Mouse (Mus musculus) mesoderm, embryonic 11.5 days (tissue): ENCODE results near the gene Stxbp1.

Experiments
- DNase-seq: peaks from one replicate; pipeline ENCODE4 v3.0.0-alpha.2; 2012; ENCODE audit warnings: low read depth, low spot score

Stxbp1 gene

DNA sequence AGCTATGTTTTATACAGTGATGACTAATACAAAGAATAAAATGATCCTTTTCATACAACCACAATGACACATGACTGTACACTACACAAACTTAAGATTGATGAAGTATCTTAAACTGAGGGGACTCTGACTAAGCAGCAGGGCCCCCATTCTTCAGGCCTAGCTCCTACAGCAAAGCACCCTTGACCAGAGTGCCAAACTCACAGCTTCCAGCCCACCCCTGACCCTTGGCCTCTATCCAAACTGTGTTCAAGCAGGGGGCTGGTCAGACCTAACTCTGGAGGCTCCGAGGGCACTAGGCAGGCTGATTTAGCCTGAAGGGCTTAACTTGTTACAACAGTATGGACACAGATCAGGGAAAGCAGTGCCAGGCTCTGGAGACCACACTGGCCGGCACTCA lies 58.5 kb downstream of the Stxbp1 start:
- no peak for DNase-seq

DNA sequence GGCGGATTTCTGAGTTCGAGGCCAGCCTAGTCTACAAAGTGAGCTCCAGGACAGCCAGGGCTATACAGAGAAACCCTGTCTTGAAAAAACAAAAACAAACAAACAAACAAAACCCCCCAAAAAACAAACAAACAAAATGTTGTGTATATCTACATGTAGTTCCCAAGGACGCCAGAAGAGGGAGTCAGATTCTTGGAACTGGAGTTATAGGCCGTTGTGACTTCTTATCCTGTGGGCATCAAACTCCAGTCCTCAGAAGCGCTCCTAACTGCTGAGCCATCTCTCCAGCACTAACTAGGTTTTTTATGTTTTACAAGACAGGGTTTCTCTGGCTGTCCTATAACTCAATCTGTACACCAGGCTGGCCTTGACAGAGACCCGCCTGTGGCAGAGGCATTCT lies 59.9 kb downstream of the Stxbp1 start:
- peak; percentile 35 for DNase-seq

DNA sequence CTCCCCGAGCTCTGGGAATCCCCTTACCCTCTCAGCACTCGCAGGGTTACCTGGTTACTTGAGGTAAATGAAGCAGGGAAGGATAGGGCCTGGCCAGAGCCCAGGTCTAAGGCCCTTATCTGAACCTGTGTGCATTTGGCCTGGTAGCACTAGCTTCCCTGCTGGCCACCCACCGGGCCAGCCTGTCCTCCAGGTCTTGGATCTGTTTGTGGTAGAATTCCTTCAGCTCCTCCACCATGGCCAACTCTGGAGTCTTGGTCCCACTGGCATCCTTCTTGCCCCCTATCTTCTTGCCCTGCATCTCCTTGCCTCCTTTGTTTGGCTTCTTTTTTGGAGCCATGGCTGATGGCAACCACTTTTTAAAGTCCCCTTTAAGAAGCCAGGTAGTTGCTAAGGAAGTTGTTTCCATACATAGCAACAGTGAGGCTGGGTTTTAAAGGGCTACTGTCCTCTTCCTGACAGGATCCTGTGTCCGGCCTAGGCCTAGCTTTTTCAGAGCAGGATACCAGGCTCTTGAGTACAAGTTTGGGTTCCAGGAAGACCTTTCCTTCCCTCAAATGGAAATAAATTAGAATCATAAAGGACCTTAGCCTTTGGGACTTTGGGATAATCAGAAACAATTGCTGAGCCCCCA lies 62.9 kb downstream of the Stxbp1 start, which contains the start of gene Cfap157:
Gene Cfap157, minus strand, starts transcription at position 381 of the 634 bp plus-strand sequence.
- peak; percentile 32 for DNase-seq

DNA sequence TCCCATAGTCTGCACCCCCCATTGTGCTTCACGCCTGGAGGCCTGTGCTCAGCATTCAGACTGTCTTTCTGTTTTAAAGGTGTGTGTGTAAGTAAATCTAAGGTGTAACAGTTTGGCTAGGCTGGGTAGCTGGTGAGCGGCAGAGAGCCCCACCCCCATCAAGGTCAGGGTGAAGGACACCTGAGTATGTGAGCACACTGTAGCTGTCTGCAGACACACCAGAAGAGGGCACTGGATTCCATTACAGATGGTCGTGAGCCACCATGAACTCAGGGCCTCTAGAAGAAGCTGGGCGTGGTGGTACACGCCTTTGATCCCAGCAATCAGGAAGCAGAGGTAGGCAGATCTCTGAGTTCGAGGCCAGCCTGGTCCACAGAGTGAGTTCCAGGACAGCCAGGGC lies 65.3 kb downstream of the Stxbp1 start:
- DNase-seq: no peak

DNA sequence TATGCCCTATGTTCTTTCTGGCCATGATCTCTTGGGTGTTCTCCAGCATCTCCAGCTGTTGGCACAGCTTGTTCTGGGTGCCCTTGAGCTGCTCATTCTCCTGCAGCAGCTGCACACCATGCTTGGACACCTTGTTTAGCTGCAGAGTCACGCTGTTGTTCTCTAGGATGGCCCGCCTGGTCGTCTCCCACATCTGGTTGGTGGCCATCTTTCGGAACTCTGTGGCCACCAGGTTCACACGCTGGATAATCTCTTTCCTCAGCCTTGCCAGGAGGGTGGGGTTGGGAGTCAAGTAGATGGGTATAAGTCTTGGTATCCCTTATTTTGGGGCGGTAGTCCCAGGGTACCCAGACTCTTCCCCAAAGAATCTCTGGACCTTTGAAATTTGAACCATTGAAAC lies 67.3 kb downstream of the Stxbp1 start:
- no peak for DNase-seq

DNA sequence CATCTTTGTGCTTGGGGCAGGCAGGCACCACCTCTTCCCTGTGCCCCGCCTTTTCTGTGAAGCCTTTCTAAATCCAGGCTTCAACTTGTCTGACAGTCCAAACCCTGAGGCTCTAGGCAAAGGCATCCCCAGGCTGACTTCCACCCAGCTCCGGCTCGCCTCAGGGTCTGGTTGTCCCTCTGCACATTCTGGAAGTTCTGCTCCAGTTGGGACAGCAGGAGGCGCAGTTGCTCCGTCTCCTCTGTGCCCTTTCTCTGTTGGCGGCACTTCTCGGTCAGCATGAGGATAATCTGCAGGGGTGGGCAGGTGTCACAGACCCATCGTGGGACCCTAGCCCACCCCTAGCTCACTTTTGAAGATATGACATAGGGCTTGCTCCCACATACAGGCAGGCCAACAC lies 67.9 kb downstream of the Stxbp1 start:
- DNase-seq: peak; percentile 74

DNA sequence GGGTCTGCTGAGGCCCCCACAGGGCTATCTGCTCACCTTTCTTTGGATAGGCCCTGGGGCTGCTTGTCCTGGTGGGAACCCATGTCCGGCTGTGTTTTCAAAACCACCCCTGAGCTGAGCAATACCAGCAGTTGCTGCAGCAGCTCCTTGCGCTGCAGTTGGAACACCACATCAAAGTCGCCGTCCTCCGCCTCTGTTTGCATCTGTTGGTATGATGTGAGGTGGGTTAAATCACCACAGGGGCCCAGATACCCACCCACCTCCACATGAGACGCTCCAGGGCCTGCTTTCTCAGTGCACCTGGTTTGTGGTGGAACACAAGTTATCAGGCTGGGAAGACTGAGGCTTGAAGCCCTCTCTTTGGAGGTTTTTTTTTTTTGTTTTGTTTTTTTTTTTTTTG lies 69.0 kb downstream of the Stxbp1 start:
- DNase-seq: no peak

DNA sequence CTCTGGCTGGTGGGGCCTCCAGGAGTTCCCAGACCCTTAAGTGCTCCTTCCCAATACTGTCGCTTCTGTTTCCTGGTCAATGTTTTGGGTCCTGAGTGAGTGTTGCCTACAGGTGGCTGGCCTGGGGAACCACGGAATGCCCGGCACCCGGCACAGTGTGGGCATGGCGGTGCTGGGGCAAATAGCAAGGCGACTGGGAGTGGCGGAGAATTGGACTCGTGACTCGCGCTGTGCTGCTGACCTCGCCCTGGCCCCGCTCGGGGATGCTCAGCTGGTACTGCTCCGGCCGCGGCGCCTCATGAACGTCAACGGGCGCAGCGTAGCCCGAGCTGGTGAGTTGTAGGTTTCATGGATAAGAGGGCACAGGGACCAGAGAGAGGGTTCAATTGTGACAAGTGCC lies 70.9 kb downstream of the Stxbp1 start:
- DNase-seq: no peak

DNA sequence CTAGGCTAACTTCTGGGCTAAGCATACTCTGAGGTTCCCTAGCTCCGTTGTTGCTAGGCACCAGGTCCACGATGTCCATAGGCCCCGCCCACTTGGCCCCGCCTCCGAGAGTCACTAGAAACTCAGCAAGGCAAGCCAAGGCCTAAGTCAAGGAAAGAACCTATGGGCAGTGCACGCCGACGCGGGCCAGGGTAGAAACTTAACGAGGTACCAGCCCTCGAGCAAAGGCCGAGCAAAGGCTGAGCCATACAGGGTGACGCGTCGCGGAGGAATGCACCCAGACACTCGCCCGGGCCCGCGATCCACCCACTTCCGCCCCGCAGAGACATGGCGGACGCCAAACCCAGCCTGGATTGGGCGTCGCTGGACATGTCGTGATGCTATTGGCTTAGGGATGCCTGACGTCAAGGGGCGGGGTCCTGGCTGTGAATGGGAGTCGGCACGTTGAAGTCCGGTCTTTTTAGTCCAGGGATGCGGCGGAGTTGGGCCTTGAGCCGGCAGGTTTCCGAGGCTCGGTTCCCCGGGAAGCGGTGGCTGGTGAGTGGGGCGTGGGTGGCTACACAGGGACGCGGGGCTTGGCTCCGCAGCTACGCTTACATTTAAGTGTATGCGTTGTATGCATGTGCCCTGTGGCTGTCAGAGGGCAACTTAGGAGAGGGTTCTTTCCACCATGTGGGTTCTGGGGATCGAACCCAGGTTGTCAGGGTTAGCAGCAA lies 71.5 kb downstream of the Stxbp1 start, which contains the start of the genes Ttc16 and Ptrh1:
Gene Ttc16, minus strand, starts transcription at position 275 of the 716 bp plus-strand sequence.
Gene Ptrh1, plus strand, starts transcription at position 428 of the 716 bp plus-strand sequence.
- DNase-seq: peak; percentile 97

DNA sequence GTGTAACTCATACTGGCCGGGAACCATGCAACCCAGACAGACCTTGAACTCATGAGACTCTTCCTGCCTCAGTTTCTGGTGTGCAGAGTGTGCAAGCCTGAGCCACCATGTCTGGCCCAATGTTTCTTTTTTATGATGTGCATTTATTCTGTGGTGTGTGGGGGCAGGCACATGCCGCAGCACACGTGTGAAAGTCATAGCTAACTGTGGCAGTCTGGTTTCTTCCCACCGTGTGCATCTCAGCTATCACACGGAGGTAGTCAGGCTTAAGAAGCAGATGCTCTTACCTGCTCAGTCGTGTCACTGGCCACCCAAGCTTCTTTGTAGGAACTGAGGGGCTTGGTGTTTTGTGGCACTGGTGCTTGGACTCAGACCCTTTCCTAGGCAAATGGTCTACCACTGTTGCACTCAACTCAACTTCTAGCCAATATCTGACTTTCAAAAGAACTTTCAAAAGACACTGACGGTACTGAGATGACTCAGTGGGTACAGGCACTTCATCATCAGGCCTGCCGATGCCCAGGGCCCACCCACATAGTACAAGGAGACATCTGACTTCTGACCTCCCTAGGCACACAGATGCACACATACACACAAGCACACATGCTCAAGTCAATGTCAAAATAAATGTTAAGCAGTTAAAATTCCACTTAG lies 74.3 kb downstream of the Stxbp1 start:
- no peak for DNase-seq

DNA sequence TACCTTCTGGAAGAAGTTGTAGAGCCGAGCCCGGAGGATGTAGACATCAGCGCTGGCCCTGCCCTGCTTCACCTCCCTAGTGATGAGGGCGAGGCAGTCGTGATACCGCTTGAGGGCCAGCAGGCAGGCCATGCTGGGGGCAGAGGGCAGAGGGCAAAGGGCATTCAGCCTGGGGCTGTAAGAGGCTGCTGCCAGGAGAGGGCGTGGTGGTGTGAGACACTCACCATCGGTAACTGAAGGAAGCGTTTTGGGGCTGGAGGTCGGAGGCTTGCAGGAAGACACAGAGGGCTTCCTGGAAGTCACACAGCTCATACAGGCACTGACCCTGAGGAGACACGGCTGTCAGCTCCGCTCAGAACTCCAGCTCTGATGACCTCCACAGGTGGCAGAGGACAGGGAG lies 75.2 kb downstream of the Stxbp1 start:
- no peak for DNase-seq

DNA sequence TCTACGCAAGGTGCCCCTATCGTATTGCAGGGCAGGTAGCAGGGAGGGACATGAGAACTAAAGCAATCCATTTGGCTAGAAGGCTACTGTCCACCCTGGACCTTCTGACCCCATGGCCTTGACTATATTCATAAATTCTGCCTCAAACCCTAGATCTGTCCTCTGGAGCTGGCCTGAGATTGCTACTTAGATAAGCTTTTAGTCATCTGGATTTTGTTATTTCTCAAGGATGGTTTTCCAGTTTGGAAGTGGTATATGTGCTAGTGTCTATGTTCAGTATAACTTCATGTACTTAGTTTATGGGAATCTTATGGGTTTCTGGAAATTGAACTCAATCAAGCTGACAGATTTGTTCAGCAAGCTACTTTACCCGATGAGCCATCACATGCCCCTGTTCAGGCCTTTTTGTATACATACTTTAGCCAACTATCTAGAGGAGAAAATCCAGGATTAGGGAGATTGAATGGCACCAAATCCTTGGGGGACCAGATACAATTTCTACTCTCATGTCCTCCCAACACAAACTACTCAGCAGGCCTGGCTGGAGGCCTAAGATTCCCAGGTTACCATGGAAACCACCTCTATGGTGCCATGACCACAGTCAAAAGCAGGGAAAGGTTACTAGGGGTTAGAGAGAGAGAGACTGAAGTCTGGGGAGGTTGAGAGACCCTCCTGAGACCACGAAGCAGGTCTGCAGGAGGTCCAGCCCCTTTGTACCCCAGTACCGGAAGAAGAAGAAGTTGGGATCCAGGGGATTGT lies 77.5 kb downstream of the Stxbp1 start:
- DNase-seq: no peak

DNA sequence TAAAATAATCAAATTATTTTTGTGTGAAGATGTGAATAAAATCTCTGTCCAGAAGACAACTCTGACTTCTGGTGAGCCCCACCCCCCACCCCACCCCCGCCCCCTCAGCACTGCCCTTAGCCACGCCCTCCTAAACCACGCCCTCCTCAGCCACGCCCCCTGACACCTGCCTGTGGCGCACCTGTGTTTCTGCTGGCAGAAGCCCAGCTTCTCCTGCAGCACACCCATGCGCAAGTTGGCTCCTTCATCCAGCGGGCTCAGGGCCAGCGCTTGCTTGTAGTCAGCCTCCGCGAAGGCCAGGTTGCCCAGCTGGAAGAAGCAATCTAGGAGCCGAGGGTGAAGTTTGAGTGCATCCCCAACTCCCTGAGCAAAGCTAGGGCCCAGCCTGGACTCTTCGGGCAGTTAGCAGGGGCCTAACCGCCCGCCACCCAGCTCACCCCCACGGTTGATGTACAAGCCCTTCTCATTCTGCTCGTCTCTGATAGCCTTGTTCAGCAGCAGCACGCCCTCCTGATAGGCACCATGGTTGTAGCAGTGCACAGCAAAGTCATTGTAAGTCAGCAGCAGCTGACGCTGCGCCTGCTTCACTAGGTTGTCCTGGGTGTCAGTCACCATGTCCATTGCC lies 78.3 kb downstream of the Stxbp1 start:
- DNase-seq: no peak

DNA sequence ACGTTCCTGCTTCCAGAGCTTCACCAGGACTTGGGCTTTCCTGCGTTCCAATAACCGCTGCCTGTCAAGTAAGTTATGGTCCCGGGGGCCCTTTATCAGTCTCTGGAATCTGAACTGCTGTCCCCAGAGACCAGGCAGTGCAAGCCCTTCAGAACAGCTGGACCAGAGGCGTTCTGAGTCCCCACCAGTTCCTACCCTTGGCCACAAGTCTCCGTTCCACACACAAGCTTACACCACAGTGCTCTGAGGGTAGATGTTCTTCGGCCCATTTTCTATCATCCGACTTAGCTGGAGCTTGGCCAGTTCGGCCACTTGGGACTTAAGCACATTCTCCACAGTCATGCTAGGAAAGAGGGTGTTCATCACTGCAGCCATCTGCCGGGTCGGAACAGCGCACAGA lies 79.8 kb downstream of the Stxbp1 start:
- DNase-seq: no peak

DNA sequence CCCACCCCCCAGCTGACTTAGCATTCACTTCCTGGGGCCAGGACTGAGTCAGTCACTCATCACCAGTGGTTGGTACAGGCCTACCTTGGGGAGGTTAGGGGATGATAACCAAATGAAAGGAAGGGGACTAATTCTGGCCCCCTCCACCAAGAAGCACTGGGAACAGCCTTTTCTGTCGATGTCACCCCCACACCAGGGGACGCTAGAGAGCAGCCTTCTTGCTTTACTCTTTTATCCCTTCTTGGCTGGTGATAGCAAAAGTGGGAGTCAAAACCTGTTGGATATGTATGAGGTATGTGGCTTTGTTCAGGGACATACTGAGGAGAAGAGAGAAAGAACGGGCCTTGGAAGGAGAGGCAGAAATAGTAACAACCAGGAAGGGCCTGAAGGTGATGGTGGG lies 83.7 kb downstream of the Stxbp1 start:
- DNase-seq: no peak

DNA sequence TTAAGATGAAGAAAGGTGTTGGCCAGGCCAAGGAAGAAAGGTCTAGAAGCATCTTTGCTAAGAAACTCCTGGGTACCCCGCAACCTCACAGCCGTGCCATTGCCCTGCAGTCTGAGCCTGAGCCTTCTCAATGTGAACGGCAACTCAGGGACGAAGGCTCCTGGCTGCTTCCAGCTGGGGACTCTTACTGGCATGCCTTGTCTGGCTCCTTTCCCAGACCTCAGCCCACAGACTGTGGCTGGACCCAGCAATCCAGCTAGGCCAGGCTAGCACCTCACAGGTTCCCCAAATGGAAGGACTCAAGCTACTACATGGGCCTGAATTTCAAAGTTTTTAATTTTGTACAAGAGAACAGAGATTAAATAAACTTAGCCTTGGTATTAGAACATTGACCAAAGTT lies 85.2 kb downstream of the Stxbp1 start:
- DNase-seq: no peak

DNA sequence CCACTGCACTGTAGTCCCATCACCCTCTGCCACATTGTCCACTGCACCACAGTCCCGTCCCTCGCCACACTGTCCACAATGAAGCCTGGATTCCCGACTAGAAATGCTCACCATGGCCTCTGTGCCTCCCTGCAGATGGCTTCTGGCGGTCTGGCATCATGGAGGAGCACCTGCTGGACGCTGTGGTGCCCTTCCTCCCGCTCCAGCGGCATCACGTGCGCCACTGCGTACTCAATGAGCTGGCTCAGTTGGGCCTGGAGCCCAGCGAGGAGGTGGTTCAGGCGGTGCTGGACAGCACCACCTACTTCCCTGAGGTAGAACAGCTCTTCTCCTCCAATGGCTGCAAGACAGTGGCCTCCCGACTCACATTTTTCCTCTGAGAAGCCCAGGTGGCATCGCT lies 85.7 kb downstream of the Stxbp1 start:
- DNase-seq: no peak

DNA sequence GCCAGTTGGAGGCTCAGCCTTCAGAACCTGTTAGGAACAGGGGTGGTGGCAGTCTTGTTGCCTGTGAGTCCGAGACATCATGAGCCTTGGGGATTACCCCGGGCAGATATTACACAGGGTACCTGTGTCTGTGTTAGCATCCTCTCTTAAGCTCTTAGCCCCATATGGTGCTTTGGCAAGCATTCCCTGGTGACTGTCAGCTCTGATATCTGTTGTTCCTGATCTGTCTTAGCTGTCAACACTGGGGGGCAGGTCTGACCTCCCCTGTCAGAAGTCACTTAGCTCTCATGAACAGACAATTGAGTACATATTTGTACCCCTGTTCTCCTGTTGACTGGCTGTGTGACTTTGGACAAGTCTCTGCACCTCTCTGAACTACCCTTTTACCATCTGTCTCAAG lies 88.0 kb downstream of the Stxbp1 start:
- no peak for DNase-seq

DNA sequence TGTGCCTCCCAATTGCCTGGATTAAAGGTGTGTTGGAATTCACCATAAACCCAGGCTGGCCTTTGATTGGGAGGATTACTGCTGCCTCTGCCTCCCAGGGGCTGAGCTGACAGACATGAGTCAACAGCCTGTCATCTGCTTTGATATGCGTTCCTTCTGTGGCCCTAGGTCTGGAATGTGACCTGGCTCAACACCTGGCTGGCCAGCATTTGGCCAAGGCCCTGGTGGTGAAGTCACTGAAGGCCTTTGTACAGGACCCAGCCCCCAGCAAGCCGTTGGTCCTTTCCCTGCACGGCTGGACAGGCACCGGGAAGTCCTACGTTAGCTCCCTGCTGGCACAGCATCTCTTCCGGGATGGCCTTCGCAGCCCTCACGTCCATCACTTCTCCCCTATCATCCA lies 88.5 kb downstream of the Stxbp1 start:
- DNase-seq: no peak

DNA sequence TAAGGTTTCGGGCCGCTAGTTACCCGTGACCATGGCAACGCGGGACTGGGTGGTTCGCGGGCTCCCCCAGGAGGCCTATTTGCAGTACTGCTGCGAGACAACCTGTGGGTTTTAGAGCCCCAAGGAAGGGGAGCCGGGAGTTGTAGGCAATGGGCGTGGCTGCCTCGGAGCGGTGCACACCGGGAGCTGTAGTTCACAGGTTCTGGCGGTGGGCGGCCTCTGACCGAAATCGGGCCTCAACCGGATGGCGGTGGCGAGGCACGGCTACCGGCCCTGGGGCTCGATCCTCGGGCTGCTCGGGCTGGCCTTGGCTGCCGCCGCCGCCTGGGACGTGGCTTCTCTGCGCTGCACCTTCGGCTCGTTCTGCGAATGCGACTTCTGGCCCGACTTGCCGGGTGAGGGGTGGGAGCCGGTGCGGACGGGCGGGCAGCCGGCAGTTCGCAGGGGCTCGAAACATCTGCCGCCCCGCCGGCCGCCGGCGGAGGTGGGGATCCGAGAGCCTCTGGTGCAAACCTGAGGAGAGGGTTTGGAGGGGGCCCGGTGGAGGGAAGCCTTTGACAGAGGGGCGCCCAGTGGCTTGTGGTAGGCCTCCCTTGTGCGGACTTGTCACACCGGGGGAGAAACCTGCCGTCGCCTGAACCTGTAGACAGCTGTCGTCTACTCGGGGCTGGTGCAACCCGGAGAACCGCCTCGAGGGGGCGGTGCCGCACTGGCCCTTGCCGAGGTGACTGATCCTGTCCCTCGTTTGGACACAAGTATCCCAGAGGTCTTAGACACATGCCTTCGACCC lies 89.8 kb downstream of the Stxbp1 start, which contains the start of gene Tor2a:
Gene Tor2a, plus strand, starts transcription at position 179 of the 790 bp plus-strand sequence.
- peak; percentile 97 for DNase-seq

DNA sequence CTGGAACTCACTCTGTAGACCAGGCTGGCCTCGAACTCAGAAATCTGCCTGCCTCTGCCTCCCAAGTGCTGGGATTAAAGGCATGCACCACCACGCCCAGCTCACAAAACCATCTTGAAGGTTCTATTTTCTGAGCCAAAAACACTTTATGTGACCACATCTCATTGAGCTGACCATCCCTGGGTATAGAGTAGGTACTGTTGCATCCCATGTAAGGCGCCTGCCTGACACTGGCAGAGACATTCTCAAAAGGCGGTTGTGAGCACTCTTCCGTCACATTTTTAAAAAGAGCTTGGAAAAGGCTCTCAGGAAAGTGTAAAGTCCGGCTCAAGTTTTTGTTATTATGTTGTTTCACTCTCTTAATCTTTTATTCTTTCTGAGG lies 90.4 kb downstream of the Stxbp1 start:
- DNase-seq: no peak
